Mouse (Mus musculus) bone marrow macrophage, adult 2 months (primary cell): ENCODE measurements around the gene Sla2. TPM values are rescaled to one million over a fixed set of nuclear protein-coding genes. Genes with fewer than 3 reads are reported as not detected.
"Not testable (repeated sequence)": the region's sequence is repeated elsewhere in the genome, so short reads cannot be mapped to it uniquely, and the experiment has no call there.

Experiments
- H3K27ac ChIP-seq: 2 replicates; pipeline ENCODE4 v1.5.1; 2012; ENCODE audit warnings: low read depth, low read length; ENCODE audit not compliant: insufficient read depth
- H3K4me1 ChIP-seq: 2 replicates; pipeline ENCODE4 v1.6.1; 2012; ENCODE audit warnings: low read length; ENCODE audit not compliant: control insufficient read depth, insufficient read depth
- H3K4me3 ChIP-seq: 2 replicates; pipeline ENCODE4 v1.5.1; 2012; ENCODE audit warnings: mild to moderate bottlenecking, low read length, moderate library complexity; ENCODE audit not compliant: insufficient read depth
- CTCF ChIP-seq: IDR thresholded peaks from 2 replicates; pipeline ENCODE4 v1.5.1; 2012; ENCODE audit warnings: low read depth, mild to moderate bottlenecking, low read length, moderate library complexity
- POLR2A ChIP-seq: IDR thresholded peaks from 2 replicates; pipeline ENCODE4 v1.6.1; 2012; ENCODE audit warnings: mild to moderate bottlenecking, low read depth, low read length, borderline replicate concordance
- polyA plus RNA-seq: library from polyadenylated mRNA; stranded (reverse); fragments of >200 nt; gene quantifications from 2 replicates; pipeline ENCODE4 v1.2.4, GENCODE M21; 2012; ENCODE audit not compliant: missing spikeins, insufficient read depth, insufficient read length

The Sla2 gene
- polyA plus RNA-seq, 1 experiment: not detected

DNA sequence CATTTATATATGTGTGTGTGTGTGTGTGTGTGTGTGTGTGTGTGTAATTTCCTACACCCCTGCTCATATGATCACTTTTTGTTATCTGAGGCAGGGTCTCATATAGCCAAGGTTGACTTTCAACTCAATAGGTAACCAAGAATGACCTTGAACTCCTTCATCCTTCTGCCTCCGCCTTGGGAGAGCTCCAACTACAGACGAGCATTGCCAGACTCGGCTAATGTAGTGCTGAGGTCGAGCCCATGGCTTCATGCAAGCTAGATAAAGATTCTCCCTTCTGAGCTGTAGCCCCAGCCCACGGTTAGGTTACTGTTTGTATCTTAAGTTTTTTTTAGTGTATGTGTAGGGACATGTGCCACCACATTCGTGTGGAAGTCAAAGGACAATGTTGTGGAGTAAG, 14.9 kb upstream of the Sla2 start:
- Histone ChIP-seq H3K4me1 (no peaks in the 10 kb centered on the region), H3K27ac (no peak overlapping the region), H3K4me3 (no peak overlapping the region)
- TF ChIP-seq POLR2A (no peak), CTCF (no peak)

DNA sequence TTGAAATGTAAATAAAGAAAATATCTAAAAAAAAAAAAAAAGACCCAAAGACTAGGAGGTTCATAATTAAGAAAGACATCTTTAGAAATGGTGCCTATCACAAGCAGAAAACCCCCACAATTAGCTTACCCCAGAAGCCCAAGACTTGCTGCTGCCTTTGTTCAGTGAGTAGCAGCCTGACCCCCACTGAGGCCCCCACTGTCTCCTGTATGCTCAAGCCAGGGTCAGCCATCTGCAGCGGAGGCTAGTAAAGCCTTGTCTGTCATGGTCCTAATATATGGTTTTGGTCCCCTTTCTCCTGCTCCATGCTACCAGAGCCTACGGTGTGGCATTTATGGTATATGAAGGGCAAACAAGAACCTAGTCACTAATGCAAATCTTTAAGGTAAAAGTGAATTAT, 14.4 kb upstream of the Sla2 start:
- H3K27ac ChIP-seq: no peak overlapping the region
- no peak for TF ChIP-seq CTCF
- TF ChIP-seq POLR2A: no peak
- no peak overlapping the region for H3K4me3 ChIP-seq
- peaks cover 2% of the 10 kb centered on the region; the same call in 1 of the 2 replicates for H3K4me1 ChIP-seq

GRCm38 (mm10) chr2:156899184-156899583, 12.2 kb upstream of the Sla2 start:
- no peak overlapping the region for H3K4me3 ChIP-seq
- no peak for TF ChIP-seq POLR2A
- peaks cover 5% of the 10 kb centered on the region for H3K4me1 ChIP-seq
- H3K27ac ChIP-seq: no peak overlapping the region

DNA sequence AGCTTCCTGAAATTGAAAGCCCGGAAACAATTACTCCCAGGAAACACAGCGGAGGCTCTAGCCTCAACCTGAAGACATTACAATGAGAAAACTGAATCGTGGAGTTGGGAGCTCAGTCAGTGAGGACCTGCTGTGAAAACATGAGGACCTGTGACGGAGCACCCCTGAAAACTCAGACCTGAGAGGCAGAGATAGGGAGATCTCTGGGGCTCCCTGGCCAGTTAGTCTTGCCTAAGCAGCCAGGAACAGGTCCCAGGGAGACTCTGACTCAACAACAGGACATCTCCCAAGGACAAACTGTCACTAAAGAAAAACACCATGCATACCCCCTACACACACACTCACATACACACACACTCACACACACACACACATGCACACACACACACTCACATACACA, 11.4 kb upstream of the Sla2 start:
- Histone ChIP-seq H3K27ac (no peak overlapping the region), H3K4me1 (peaks cover 5% of the 10 kb centered on the region), H3K4me3 (no peak overlapping the region)
- TF ChIP-seq CTCF: no peak
- TF ChIP-seq POLR2A: no peak

DNA sequence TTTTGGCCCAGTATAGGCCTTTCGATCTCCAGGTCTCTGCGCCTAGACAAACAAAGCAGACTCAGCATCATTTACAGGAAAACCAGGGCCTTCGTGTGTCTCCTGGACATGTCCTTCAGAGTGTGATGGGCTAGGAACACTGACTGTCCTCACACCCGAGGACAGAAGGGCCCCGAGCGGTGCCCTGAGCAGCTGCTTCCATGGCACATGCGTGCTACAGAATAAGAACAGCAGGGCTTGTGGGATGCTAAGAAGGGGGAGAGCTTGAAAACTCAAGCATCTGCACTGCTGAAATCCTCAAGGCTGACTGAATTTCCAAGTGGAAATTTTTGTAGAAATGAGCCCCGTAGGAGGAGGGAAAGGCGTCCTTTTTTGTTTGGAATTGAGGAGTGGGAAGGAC, 10.0 kb upstream of the Sla2 start:
- Histone ChIP-seq H3K4me1 (peaks cover 5% of the 10 kb centered on the region), H3K27ac (no peak overlapping the region), H3K4me3 (no peak overlapping the region)
- TF ChIP-seq POLR2A (no peak), CTCF (no peak)

GRCm38 (mm10) chr2:156896384-156896914, 9.5 kb upstream of the Sla2 start:
- Histone ChIP-seq H3K27ac (no peak overlapping the region), H3K4me3 (no peak overlapping the region), H3K4me1 (peaks cover 5% of the 10 kb centered on the region)
- TF ChIP-seq POLR2A: no peak
- TF ChIP-seq CTCF: no peak

DNA sequence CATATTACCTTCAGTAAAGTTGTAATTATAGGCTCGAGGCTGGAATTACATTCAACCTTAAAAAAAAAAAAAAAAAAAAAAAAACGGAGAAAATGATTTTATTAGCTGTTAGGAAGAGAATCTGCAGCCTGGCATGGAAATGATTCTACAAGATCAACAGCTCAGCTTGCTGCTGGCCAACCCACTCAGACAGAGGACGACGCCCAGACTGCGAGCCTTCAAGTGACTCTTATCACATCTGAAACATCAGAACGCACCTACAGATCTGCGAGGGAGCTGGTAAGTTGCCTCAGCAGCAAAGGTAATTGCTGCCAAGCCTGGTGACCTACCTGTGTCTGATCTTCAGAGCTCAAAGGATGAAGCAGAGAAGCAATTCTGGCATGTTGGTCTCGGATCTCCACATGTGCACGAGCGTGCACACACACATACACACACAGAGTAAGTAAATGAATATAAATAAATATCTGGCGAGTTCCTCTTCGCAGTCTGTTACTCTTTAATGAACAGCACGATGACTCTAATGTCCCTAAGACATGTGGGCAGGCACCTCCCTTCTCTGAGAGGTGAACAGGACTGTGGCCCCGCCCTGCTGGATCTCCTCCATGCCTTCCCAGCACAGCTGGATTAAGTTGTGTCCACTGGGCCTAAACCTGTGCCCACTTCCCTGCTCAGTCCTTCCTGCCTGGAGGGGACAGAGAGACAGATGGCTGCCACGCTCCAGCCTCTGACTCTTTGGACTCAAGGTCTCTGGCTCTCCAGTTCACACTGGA, 7.7 kb upstream of the Sla2 start:
- H3K27ac ChIP-seq: no peak overlapping the region
- TF ChIP-seq CTCF (no peak), POLR2A (no peak)
- H3K4me3 ChIP-seq: no peak overlapping the region
- peaks cover 5% of the 10 kb centered on the region for H3K4me1 ChIP-seq

GRCm38 (mm10) chr2:156892821-156893220, 5.8 kb upstream of the Sla2 start:
- TF ChIP-seq CTCF: no peak
- no peak for TF ChIP-seq POLR2A
- peaks cover 5% of the 10 kb centered on the region for H3K4me1 ChIP-seq
- H3K4me3 ChIP-seq: no peak overlapping the region
- no peak overlapping the region for H3K27ac ChIP-seq

- Histone ChIP-seq H3K4me3 (no peak overlapping the region), H3K27ac (no peak overlapping the region), H3K4me1 (peaks cover 5% of the 10 kb centered on the region)
- no peak for TF ChIP-seq CTCF
- TF ChIP-seq POLR2A: no peak
Observed at GRCm38 (mm10) chr2:156892240-156892639, 5.2 kb upstream of the Sla2 start.

GRCm38 (mm10) chr2:156888490-156888889, 1.5 kb upstream of the Sla2 start:
- Histone ChIP-seq H3K27ac (no peak overlapping the region), H3K4me1 (peaks cover 10% of the 10 kb centered on the region), H3K4me3 (no peak overlapping the region)
- TF ChIP-seq CTCF (no peak), POLR2A (no peak)

DNA sequence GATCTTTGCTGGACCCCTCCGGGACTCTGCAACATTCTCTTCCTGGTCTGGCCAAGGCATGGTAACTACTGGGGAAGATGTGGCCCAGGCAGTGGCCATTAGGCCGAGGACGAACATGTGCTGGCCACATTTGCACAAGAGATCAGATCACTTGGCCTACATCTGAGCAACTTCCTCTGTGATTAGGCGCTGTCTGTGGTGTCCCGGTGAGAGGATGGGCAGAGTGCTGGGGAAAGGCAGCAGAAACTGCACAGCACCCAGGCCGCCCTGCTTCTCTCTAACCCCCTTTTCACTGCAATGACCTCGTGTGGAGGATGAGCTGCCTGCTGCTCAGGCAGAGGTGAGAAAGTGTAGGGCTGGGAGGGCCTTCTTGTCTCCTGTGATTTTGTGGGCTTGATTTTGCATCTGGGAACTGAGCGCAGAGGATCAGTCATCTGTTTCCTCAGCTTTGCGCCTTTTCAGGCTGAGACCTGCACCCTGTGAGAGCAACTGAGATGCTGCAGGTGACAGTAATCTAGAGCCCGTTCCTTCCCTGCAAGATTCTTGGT, 834 bp downstream of the Sla2 start:
- peaks cover 10% of the 10 kb centered on the region for H3K4me1 ChIP-seq
- no peak for TF ChIP-seq CTCF
- no peak for TF ChIP-seq POLR2A
- no peak overlapping the region for H3K4me3 ChIP-seq
- no peak overlapping the region for H3K27ac ChIP-seq

DNA sequence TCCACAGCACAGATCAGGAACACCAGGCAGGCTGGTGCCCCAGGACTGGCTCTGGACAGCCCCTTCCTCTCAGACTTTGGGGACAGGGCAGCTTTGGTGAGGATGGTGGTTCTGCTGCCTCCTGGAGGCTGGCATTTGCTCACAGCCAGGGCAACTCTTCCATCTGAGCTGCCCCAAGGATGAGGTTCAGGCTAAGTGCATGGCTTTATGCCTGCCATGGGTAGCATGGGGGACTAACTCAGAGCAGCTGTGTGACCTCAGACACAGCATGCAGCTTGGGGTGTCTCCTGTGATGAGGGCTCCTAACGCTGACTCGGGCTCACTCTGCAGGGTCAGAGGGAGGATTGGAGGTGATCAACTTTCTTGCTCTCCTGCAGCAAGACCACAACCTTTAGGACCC, 1.3 kb downstream of the Sla2 start:
- H3K4me1 ChIP-seq: peaks cover 10% of the 10 kb centered on the region
- H3K27ac ChIP-seq, H3K4me3 ChIP-seq: not testable (repeated sequence)
